Mouse (Mus musculus): ENCODE measurements around the gene Mical2.

DNA sequence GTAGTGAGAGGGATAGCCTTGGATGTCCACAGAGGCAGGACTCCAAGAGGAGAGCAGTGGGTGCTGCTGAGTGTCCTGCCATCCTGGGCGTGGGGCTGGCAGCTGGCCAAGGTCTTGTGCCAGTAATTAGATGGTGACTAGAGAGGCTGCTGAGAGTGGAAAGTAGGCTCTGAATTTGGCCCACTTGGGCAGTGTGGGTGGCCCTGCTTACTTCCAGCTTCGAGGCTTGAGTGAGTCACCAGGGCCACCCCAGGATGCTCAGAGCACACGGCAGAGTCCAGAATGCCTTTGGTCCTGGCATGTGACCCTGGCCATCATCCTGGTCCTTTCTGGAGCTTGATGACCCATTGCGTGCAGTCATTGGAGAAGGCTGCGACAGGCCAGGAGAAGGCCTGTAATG lies 232.8 kb downstream of the Mical2 start:
- TF ChIP-seq CTCF (IDR thresholded peaks at IDR 0.05; ENCODE audit: low read depth), result no peak
- no peak for TF ChIP-seq EP300 (IDR thresholded peaks at IDR 0.05; ENCODE audit: low read depth)

Data from liver, postnatal 0 days (tissue).